Mouse (Mus musculus) gastrocnemius, adult 18-20 months (tissue): ENCODE measurements around the gene Arl15. TPM values are rescaled to one million over a fixed set of nuclear protein-coding genes. Genes with fewer than 3 reads are reported as not detected.

Experiments used
- DNase-seq: peaks from one replicate; pipeline ENCODE4 v3.0.0; 2021; ENCODE audit warnings: low spot score
- total RNA-seq, 2 experiments: library from RNA; stranded (reverse); gene quantifications; 2 replicates each; pipeline ENCODE4 v1.2.3; 2021

The Arl15 gene
- total RNA-seq, 2 experiments from 2014 or later: 3.6 to 4.0 TPM

- no peak for DNase-seq
These were observed 296.9 kb downstream of the Arl15 start for GRCm38 (mm10) chr13:114091231-114091630.

- DNase-seq: peak; percentile 24
These were observed 300.0 kb downstream of the Arl15 start for GRCm38 (mm10) chr13:114094151-114094875.

- DNase-seq: no peak
These were observed 301.1 kb downstream of the Arl15 start for GRCm38 (mm10) chr13:114095440-114095839.

- peak; percentile 28 for DNase-seq
These were observed 302.1 kb downstream of the Arl15 start for GRCm38 (mm10) chr13:114096386-114096785.

- DNase-seq: no peak
These were observed 306.9 kb downstream of the Arl15 start for GRCm38 (mm10) chr13:114101155-114101554.

GRCm38 (mm10) chr13:114106083-114106482, 311.8 kb downstream of the Arl15 start:
- DNase-seq: no peak

- DNase-seq: no peak
These were observed 313.2 kb downstream of the Arl15 start for GRCm38 (mm10) chr13:114107499-114107898.

GRCm38 (mm10) chr13:114109441-114109840, 315.1 kb downstream of the Arl15 start:
- no peak for DNase-seq

- DNase-seq: no peak
These were observed 315.5 kb downstream of the Arl15 start for GRCm38 (mm10) chr13:114109845-114110244.

- no peak for DNase-seq
These were observed 319.2 kb downstream of the Arl15 start for GRCm38 (mm10) chr13:114113516-114113915.

GRCm38 (mm10) chr13:114114586-114114985, 320.3 kb downstream of the Arl15 start:
- DNase-seq: no peak

GRCm38 (mm10) chr13:114115106-114115505, 320.8 kb downstream of the Arl15 start:
- no peak for DNase-seq

GRCm38 (mm10) chr13:114118104-114118830, 324.0 kb downstream of the Arl15 start:
- no peak for DNase-seq

GRCm38 (mm10) chr13:114119816-114120215, 325.5 kb downstream of the Arl15 start:
- peak; percentile 44 for DNase-seq

GRCm38 (mm10) chr13:114121591-114121990, 327.3 kb downstream of the Arl15 start:
- no peak for DNase-seq

- no peak for DNase-seq
These were observed 329.1 kb downstream of the Arl15 start for GRCm38 (mm10) chr13:114123391-114123790.

- DNase-seq: no peak
These were observed 330.1 kb downstream of the Arl15 start for GRCm38 (mm10) chr13:114124385-114124784.

GRCm38 (mm10) chr13:114124991-114125390, 330.7 kb downstream of the Arl15 start:
- no peak for DNase-seq

- DNase-seq: no peak
These were observed 334.1 kb downstream of the Arl15 start for GRCm38 (mm10) chr13:114128366-114128765.

GRCm38 (mm10) chr13:114129986-114130385, 335.7 kb downstream of the Arl15 start:
- no peak for DNase-seq

- no peak for DNase-seq
These were observed 336.4 kb downstream of the Arl15 start for GRCm38 (mm10) chr13:114130566-114131319.

- DNase-seq: no peak
These were observed 344.6 kb downstream of the Arl15 start for GRCm38 (mm10) chr13:114138921-114139320.
